Mouse (Mus musculus): ENCODE measurements around the gene Cygb.

The Cygb gene

DNA sequence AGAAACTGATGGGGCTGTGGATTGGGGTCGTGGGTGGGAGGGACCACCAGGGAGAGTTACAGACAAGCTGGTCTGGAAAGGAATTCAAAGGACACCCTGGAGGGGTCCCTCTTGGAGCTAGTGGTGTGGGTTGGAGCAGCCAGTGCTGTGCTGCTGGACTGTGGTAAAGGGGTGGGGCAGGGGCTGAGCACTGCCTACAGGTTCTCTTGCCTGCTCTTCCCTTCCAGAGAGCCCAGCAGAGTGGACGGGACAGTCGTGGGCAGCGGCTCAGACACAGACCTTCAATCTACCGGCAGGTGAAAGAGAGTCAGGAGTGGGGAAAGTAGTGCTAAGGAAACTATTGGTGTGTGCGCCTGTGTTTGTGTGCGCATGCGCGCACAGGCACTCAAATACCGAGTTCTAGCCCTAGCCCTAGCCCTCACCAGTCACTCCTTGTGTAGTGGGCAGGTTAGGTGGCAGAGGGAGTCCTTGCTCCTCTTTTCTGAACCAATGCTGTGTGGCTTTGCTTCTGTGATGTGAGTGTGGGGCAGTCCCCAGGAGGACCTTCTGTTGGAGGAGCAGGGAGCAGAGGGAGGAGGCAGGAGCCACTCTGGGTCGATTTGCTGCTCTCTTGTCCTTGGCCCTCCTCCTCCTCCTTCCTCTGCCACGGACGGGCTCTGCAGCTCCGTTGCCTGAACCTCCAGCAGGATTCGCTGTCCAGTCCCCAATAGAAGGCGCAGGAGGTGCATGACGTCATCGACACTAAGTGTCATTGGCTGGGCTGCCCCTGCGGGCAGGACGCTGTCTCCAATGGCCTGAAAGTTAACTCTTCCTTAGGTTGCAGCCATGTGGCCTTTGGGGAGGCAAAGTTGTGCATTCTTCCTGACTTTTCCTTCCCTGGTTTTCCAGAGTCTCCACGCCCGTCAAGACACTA, 3.5 kb upstream of the Cygb start:
- DNase-seq (ENCODE audit: low read depth, low spot score): peak; percentile 91

DNA sequence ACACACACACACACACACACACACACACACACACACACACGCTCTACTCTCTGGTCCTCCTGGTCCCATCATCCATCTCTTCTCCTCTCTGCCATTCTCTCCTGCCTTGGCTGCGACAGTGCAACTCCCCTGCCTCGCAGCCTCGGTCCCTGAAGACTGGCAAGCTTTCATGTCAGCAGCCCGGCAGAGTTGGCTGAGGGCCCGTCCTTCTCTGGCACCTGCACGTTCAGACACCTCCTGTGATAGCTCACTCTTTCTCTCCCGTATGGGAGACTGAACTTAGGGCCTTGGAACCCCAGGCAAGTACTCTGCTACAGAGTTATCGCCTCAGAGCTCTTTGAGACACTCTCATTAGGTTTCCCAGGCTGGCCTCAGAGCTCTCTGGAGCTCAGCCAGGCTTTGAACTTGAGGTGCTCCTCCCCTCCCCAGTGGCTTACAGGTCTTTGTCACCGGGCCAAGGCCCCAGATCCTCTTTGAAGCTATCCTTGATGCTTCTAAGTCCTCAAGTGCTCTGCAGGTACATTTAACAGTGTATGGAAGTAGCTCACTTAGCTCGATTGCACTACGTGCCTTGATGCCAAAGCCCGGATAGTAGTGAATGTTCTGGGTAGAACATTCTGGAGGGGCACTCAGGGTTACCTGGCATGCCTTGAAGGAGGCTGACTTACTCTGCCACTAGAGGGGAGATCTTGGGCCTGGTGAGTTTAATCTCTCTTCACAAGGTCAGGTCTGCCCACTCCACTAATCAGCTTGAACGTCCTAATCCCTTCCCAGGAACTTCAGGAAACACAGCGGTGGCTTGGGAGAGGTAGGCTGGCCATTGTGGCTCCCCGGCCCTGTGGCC, 2.5 kb upstream of the Cygb start:
- DNase-seq (ENCODE audit: low read depth, low spot score): no peak

DNA sequence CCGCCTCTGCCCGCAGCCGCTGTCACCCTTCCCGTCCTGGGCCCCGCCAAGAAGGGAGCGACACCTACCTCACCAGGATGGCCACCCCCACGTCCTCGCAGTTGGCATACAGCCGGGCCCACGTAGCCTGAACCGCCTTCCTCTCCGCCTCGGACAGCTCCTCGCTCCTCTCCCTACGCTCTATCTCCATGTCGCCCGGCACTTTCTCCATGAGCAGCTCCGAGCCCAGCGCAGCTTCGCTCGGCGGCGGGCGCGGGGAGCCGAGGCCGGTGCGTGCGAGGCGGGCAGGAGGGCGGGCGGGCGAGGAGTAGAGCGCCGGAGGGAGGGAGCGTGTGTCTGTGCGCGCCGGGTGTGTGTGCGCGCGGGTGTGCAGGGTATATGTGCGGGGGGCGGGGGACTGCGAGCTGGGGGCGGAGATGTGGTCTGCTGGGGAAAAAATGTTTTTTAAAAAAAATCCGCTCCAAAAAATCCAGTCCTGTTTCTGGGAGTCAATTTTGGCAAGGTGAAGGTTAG, 348 bp downstream of the Cygb start:
- DNase-seq (ENCODE audit: low read depth, low spot score): no peak

- DNase-seq (ENCODE audit: low read depth, low spot score): no peak
Observed at GRCm38 (mm10) chr11:116653234-116653633, 879 bp downstream of the Cygb start, which contains the start of gene Prcd. Prcd (plus strand) TSS chr11:116653534.

GRCm38 (mm10) chr11:116652330-116653098, 1.6 kb downstream of the Cygb start:
- DNase-seq (ENCODE audit: low read depth, low spot score): no peak

GRCm38 (mm10) chr11:116651339-116651738, 2.8 kb downstream of the Cygb start:
- peak; percentile 88 for DNase-seq (ENCODE audit: low read depth, low spot score)

- no peak for DNase-seq (ENCODE audit: low read depth, low spot score)
Observed at GRCm38 (mm10) chr11:116650811-116651210, 3.3 kb downstream of the Cygb start.

GRCm38 (mm10) chr11:116649711-116650337, 4.3 kb downstream of the Cygb start:
- no peak for DNase-seq (ENCODE audit: low read depth, low spot score)

- DNase-seq (ENCODE audit: low read depth, low spot score): no peak
Observed at GRCm38 (mm10) chr11:116648976-116649375, 5.1 kb downstream of the Cygb start.

- no peak for DNase-seq (ENCODE audit: low read depth, low spot score)
Observed at GRCm38 (mm10) chr11:116648213-116648921, 5.7 kb downstream of the Cygb start.

DNA sequence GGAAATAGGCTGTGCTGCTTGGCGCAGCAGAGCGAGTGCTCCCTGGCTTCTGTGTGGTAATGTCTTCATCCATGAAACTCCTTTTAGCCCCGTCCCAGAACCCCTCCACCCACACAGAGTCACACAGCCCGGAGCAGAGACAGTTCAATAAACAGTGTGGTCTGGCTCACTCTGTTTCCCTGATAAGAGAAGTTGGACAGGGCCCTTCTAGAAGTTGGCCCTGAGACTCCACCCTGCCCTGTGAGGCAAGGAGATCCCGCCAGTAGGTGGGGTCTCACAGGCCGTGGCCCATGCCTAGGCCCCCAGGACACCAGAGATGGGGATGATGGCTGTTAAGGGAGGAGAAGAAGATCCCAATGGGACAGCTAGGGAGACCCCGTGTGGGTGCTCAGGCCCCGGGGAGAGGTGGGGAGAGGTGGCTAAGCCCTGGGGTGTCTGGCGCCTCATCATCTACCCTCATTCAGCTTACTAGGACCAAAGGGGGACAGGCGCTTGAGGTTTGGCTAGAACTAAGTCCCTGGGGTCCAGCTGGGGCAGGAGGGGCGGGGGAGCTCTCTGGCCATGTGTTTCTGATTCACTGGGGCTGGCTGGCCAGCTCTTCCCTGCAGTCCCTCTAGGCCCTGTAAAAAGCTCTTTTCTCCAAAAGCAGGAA, 6.6 kb downstream of the Cygb start:
- DNase-seq (ENCODE audit: low read depth, low spot score): no peak

GRCm38 (mm10) chr11:116646771-116647170, 7.3 kb downstream of the Cygb start:
- no peak for DNase-seq (ENCODE audit: low read depth, low spot score)

GRCm38 (mm10) chr11:116646136-116646535, 8.0 kb downstream of the Cygb start:
- DNase-seq (ENCODE audit: low read depth, low spot score): no peak

DNA sequence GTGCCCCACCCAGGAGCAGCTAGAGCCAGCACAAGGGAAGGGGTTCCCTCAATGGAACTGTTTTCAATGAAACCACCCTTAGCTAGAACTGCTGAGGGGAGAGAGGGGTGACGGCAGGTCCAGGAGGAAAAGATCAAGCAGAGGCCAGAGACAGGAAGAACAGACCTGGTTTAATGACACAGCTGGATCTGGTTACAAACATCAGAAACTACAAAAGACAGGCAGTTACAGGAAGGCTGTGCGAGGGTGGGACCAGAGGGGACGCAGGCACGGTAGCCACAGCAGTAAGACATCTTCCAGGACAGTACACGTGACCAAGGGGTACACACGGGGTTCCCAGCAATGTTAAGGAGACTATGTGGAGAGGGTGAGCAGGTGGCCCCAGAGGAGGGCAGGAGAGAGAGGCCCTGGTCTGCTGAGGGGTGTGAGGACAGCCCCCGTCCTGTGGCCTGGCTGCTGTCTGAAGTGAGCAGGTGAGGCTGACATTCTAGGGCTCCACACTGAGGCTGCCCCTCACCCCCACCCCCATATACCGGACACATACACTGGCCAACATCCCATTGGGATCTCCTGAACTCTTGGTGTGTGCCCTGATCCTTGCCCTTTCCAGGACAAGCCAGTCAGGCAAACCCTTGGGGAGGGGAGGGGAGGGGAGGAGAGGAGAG, 8.5 kb downstream of the Cygb start:
- DNase-seq (ENCODE audit: low read depth, low spot score): no peak

DNA sequence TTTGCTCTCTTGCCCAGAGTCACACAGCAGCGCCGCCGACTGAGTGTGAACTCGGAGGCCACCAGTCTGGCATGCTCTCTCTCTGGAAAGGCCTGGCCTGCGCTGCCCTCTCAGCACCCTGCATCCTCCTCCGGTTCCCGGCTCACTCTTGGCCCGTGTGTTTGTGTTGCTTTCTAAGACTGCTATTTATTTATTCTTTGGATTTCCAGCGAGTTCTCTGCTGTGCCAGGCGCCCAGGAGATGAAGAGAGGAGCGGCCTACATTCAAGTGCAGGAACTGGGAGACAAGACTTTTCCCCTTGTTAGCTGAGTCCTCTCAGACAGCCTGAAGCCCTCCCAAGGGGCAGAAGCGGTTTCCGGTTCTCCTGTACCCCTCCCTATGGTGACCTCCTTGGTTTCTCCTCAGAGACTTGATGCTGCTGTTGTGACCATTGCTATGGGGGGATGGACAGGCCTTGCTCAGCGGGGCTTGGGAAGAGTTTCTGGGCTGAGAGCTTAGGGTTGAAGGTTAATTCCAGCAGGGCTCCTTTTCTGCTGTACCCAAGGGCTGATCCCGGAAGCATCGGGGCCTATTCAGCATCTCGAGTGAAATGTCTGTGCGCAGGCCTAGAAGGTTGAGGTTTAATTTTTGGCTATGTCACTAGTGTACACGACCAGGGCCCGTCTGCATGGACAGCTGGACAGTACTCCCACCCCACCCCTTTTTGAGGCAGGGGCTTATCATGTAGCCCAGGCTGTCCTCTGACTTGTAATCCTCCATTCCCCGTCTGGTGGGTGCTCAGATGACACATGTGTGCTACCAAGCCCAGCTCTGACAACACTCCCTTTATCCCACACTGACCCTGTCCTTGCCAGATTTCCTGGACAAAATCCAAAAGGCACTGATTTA, 9.6 kb downstream of the Cygb start:
- DNase-seq (ENCODE audit: low read depth, low spot score): no peak

DNA sequence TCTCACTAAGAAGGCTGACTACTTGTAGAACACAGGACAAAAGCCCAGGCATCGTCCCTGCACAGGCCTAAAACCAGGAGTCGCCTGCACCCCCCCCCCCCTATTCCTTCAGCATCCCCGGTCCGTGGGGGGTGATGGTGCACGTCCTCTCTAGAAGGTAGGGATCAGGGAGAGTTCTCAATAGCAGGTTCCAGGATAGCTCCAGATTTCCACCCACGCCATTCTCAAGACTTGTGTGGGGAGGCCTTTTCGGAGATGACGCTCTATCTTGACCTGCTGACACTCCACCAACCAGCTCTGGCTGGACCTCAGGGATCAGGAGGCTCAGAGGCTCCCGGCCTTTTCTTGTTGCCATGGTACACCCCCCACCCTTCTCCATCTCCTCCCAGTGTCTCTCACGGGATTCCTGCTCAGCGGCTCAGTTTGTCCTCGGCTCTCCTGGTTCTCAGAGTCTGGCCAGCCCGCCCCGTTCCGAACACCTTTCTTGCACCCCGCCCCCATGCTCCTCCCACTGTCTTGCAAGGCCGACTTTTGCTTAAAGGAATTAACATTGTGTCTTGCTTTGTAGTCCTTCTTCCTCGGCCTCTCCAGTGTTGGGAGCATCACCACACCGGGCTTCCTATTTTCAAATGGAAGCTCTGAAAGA, 10.4 kb downstream of the Cygb start:
- DNase-seq (ENCODE audit: low read depth, low spot score): no peak

GRCm38 (mm10) chr11:116642681-116643578, 11.2 kb downstream of the Cygb start:
- no peak for DNase-seq (ENCODE audit: low read depth, low spot score)

All from telencephalon, adult 2 months (tissue).